Mouse (Mus musculus) liver, adult 2 months (tissue): ENCODE data around the gene Sox14.

Source experiments
- CTCF ChIP-seq: fragments of 200-500 bp; IDR thresholded peaks from 2 replicates; pipeline ENCODE4 v1.5.1; 2011; ENCODE audit warnings: low read depth, low read length, control low read depth
- POLR2A ChIP-seq: fragments of 200-500 bp; IDR thresholded peaks from 2 replicates; pipeline ENCODE4 v1.6.1; 2011; ENCODE audit warnings: low read length, control low read depth; ENCODE audit not compliant: insufficient read depth; ENCODE audit errors: extremely low read depth

DNA sequence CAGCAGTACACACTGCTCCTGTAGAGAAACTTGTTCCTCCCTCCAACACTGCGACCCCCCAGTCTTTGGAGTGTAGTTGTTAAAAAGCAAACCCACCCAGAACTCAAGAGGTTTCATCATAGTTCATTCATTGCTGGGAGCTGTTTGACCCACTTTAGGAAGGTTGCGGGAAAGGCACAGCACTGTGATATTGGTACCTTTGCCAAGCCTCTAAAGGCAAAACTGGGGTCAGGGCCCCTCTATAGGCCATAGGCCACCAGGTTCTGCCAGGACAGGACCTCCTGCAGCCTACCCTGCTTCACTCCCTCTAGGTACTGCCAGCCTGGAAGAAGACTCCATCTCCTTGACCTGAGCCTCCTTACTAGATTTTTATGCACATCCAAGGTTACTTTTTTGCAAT lies 2.2 kb downstream of the Sox14 start:
- TF ChIP-seq CTCF (no peak), POLR2A (no peak)
